Mouse (Mus musculus) hindbrain, embryonic 13.5 days (tissue): ENCODE measurements at regions not wholly inside any gene's neighbourhood (a gene's known extent, or its start where the extent isn't known, plus 50 kb on each side); places are given as distances from the start of the nearest gene placed in this dataset.

Experiments
- ATAC-seq: fragments of 200-750 bp; cut with Nextera tagmentation; 2 replicates; pipeline ENCODE4 v1.8.0; 2017; ENCODE audit warnings: moderate TSS enrichment; ENCODE audit not compliant: low FRiP score
- H3K27ac ChIP-seq: fragments of 300-500 bp; sonication (generic); 2 replicates; pipeline ENCODE4 v1.5.1; 2015; ENCODE audit warnings: inconsistent platforms, mild to moderate bottlenecking, moderate library complexity
- H3K27me3 ChIP-seq: fragments of 300-500 bp; sonication (generic); 2 replicates; pipeline ENCODE4 v1.6.1; 2015; ENCODE audit warnings: mild to moderate bottlenecking, inconsistent platforms
- H3K36me3 ChIP-seq: fragments of 300-500 bp; sonication (generic); 2 replicates; pipeline ENCODE4 v1.6.1; 2015; ENCODE audit warnings: mild to moderate bottlenecking, inconsistent platforms
- H3K4me1 ChIP-seq: fragments of 300-500 bp; sonication (generic); replicated peaks from 2 replicates; pipeline ENCODE4 v1.6.1; 2015; ENCODE audit warnings: inconsistent platforms
- H3K4me2 ChIP-seq: fragments of 300-500 bp; sonication (generic); 2 replicates; pipeline ENCODE4 v1.6.1; 2015; ENCODE audit warnings: inconsistent platforms, mild to moderate bottlenecking, moderate library complexity
- H3K4me3 ChIP-seq: fragments of 300-500 bp; sonication (generic); 2 replicates; pipeline ENCODE4 v1.5.1; 2015; ENCODE audit warnings: mild to moderate bottlenecking, inconsistent platforms
- H3K9ac ChIP-seq: fragments of 300-500 bp; sonication (generic); 2 replicates; pipeline ENCODE4 v1.6.1; 2015; ENCODE audit warnings: mild to moderate bottlenecking, inconsistent platforms
- H3K9me3 ChIP-seq: fragments of 300-500 bp; sonication (generic); 2 replicates; pipeline ENCODE4 v1.6.1; 2016; ENCODE audit warnings: inconsistent platforms
- WGBS: fragments of 180-500 bp; shearing (Covaris S2); methylation state at CpG from one replicate; pipeline ENCODE4 v1.1.7; 2015; 5-methylcytosine and 5-hydroxymethylcytosine counted together

DNA sequence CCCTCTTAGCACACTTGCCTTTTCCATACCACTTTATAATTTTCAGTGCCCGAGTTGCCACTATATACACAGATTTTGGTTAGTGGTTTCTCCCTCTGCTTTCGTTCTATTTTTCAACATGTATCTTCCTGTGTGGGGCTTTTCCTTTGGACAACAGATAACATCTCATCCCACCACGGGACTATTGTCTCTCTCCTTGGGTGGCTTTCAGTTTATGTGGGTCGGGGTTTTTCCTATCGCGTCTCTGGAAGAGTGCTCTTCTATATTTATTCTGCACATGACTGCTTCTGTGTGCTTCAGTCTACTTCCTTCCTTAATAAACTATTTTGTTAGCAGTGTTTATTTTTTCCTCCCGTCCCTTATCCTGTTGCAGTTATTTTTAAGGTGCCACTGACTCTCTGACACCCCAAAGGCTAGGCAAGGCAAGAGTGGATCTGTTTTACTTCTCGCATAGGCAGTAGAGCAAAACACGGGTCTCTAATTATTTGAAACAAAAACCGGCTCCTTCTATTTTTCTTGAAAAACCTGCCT lies 105.4 kb downstream of the Tmco5 start:
- peaks cover 11% of the 10 kb centered on the region for H3K4me1 ChIP-seq
- no peaks in the 10 kb centered on the region for H3K9me3 ChIP-seq
- no peak overlapping the region for H3K4me3 ChIP-seq
- ATAC-seq, result no peak
- H3K27me3 ChIP-seq, result no peaks in the 10 kb centered on the region
- no peak overlapping the region for H3K4me2 ChIP-seq
- no peak overlapping the region for H3K27ac ChIP-seq
- 70% methylated on average over 10 of the region's 10 CpGs for WGBS
- no peak overlapping the region for H3K9ac ChIP-seq
- H3K36me3 ChIP-seq, result no peaks in the 10 kb centered on the region

DNA sequence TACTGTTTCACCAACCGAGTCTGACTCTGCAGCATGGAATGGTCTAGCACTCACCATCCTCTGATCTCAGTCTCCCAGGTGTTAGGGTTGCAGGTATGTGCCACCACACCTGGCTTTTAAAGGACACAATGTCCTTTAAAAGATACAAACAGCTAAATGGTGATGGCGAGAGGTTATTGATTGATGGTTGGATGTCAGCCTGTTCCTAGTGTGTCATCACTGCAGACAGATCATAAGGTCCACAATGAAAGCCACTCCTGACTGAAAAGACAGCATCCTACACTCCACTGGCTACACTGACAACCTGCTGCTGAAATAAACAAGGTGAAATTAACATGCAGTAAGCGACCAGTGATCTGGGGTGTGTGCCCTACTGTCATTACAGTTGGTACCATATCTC lies 106.1 kb downstream of the Tmco5 start:
- WGBS, result 84% methylated on average over 3 of the region's 3 CpGs
- no peak for ATAC-seq
- H3K27me3 ChIP-seq, result no peaks in the 10 kb centered on the region
- H3K4me3 ChIP-seq, result no peak overlapping the region
- H3K36me3 ChIP-seq, result no peaks in the 10 kb centered on the region
- H3K27ac ChIP-seq, result no peak overlapping the region
- H3K4me2 ChIP-seq, result no peak overlapping the region
- no peak overlapping the region for H3K9ac ChIP-seq
- H3K4me1 ChIP-seq, result peaks cover 9% of the 10 kb centered on the region; the same call in 1 of the 2 replicates
- no peaks in the 10 kb centered on the region for H3K9me3 ChIP-seq

DNA sequence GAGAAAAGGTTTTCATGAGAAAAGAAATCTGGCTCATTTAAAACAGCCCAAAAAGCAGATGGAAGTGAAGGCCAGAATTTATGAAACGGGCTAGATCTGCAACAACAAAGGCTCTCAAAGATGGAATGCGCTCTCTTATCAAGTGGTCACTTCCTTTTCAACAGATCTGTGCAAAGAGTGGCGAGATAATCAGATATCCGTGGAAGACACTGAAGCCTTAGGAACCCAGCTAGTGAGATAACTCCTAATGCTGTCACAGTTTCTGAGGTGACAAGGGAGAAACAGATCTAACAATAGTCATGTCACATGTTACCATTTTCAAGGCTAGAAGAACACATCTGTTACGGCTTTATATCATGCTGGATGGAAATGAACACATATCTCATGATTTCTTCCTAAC lies 107.1 kb downstream of the Tmco5 start:
- Histone ChIP-seq H3K36me3 (no peaks in the 10 kb centered on the region), H3K4me3 (no peak overlapping the region), H3K27me3 (no peaks in the 10 kb centered on the region), H3K27ac (no peak overlapping the region), H3K4me1 (peaks cover 3% of the 10 kb centered on the region; the same call in 1 of the 2 replicates), H3K9me3 (no peaks in the 10 kb centered on the region), H3K4me2 (no peak overlapping the region), H3K9ac (no peak overlapping the region)
- WGBS, result 83% methylated on average over 5 of the region's 5 CpGs
- no peak for ATAC-seq

DNA sequence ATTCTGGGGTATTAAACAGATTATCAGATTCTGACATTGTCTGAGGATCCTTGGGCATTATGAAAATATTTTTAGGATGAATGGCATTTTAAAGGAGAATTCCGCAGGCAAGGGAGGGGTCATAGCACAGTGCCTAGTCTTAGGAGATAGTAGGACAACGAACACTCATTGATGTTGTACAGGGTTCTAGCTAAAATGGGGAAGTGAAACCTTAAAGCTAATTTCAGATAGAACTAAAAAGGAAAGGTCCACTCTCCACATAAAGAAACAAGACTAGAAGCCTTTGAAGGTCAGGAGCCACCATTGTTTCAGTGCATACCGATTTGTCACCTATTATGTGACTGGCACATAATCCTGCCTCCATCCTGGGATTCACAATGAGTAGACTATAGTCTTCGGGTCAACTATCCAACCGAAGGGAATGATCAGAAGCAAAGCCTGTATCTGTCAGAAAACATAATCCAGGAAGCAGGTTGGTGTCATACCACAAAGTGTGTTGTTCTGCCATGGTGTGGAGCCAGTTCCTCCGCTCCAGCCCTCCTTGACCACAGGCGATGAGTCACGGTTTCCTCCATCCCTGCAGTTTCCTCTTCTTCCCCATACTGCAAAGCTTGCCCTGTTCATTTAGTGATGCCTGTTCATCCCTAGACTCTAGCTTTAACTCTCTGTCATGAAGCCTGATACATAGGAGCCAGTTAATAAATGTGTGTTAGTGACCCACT lies 110.6 kb downstream of the Tmco5 start:
- no peaks in the 10 kb centered on the region for H3K9me3 ChIP-seq
- H3K36me3 ChIP-seq, result no peaks in the 10 kb centered on the region
- no peaks in the 10 kb centered on the region for H3K4me1 ChIP-seq
- 89% methylated on average over 8 of the region's 8 CpGs for WGBS
- no peak overlapping the region for H3K4me3 ChIP-seq
- H3K27ac ChIP-seq, result no peak overlapping the region
- no peak for ATAC-seq
- no peak overlapping the region for H3K9ac ChIP-seq
- H3K27me3 ChIP-seq, result no peaks in the 10 kb centered on the region
- no peak overlapping the region for H3K4me2 ChIP-seq

DNA sequence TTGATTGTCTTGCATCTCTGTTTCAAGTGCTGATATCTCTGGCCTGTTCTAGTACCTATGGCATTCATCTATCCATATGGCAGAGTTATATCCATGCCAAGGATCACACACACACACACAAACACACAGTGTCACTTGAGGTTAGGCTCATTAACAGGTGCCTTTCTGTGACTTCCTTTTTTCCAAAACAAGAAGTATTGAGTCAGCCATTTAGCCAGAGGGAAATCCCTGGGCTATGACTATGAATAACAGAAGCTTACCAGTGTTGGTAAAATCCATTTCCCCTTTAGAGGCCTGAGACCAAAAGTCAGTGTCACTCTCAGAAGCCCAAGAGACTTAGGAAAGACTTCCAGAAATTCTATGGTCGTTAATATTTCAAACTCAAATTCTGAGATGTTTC lies 111.6 kb downstream of the Tmco5 start:
- no peak overlapping the region for H3K27ac ChIP-seq
- no peak overlapping the region for H3K9ac ChIP-seq
- ATAC-seq, result no peak
- H3K27me3 ChIP-seq, result no peaks in the 10 kb centered on the region
- WGBS, result 93% methylated on average over 1 of the region's 1 CpGs
- no peak overlapping the region for H3K4me2 ChIP-seq
- no peaks in the 10 kb centered on the region for H3K9me3 ChIP-seq
- H3K36me3 ChIP-seq, result no peaks in the 10 kb centered on the region
- H3K4me1 ChIP-seq, result no peaks in the 10 kb centered on the region
- no peak overlapping the region for H3K4me3 ChIP-seq

DNA sequence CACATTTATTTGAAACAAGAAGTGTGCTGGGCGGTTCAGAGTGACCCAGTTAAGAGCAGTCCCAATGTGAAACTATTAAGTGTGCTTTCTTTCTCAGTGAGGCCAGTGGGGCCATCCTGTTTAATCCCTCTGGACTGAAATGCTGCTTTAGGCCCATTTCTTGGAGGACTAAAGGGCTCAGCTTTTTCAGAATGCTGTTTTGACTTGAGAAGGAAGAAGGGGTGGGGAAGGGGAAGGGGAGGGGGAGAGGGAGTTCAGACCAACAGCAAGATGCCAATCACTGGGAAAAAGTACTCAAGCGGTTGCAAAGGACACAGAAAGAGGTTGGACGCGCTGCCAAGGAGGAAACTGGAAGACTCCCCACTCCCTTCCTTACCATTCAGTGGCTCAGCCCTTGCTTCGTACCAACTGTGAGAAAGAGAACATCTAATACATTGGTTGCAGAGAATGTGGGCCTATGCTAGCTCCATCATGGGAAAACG lies 113.1 kb downstream of the Tmco5 start:
- Histone ChIP-seq H3K4me1 (no peaks in the 10 kb centered on the region), H3K4me3 (no peak overlapping the region), H3K9ac (no peak overlapping the region), H3K36me3 (no peaks in the 10 kb centered on the region), H3K27ac (no peak overlapping the region), H3K9me3 (no peaks in the 10 kb centered on the region), H3K27me3 (no peaks in the 10 kb centered on the region), H3K4me2 (no peak overlapping the region)
- no peak for ATAC-seq
- WGBS, result 74% methylated on average over 6 of the region's 6 CpGs

DNA sequence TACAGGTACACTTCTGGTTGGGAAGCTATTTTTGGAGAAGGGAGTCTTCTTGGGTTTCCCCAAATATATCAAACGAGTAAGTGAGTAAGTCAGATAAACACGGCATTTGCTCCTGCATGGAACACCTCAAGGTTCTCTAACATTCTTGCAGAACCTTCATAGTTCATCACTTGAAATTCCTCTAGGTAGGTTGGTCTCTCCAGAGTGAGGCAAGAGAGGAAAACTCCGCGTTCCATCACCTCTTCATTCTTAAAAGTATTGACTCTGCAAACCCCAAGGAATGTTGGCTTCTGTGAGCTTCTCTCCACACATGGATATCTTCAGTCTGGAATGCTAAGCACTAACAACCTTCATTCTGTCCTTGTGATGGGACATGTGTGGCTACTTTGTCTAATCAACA lies 115.2 kb downstream of the Tmco5 start:
- H3K9ac ChIP-seq, result no peak overlapping the region
- H3K4me3 ChIP-seq, result no peak overlapping the region
- H3K27me3 ChIP-seq, result no peaks in the 10 kb centered on the region
- no peak for ATAC-seq
- H3K4me2 ChIP-seq, result no peak overlapping the region
- 93% methylated on average over 4 of the region's 4 CpGs for WGBS
- H3K4me1 ChIP-seq, result no peaks in the 10 kb centered on the region
- H3K36me3 ChIP-seq, result no peaks in the 10 kb centered on the region
- H3K27ac ChIP-seq, result no peak overlapping the region
- no peaks in the 10 kb centered on the region for H3K9me3 ChIP-seq

DNA sequence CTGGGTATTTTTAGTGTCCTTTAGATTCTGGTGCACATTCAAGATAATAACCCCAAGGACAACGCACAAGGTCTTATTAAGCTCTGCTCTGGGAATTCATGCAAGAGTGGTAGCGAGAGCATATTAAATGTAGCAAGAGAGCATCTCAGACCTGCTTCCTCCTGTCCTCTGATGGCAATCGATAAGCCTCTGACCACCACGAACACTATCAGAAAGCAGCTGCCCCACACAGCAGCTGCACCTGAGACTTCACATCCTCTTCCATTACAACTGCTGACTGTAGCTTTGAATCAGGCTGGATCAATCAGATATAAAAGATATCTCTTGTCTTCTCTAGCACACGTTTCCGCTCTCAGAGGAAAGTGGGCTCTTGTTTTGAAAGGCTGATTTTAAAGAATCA lies 117.8 kb downstream of the Tmco5 start:
- H3K27ac ChIP-seq, result no peak overlapping the region
- no peaks in the 10 kb centered on the region for H3K27me3 ChIP-seq
- no peak overlapping the region for H3K4me2 ChIP-seq
- no peaks in the 10 kb centered on the region for H3K36me3 ChIP-seq
- no peak for ATAC-seq
- H3K9me3 ChIP-seq, result no peaks in the 10 kb centered on the region
- no peaks in the 10 kb centered on the region for H3K4me1 ChIP-seq
- no peak overlapping the region for H3K9ac ChIP-seq
- H3K4me3 ChIP-seq, result no peak overlapping the region
- 77% methylated on average over 6 of the region's 6 CpGs for WGBS

DNA sequence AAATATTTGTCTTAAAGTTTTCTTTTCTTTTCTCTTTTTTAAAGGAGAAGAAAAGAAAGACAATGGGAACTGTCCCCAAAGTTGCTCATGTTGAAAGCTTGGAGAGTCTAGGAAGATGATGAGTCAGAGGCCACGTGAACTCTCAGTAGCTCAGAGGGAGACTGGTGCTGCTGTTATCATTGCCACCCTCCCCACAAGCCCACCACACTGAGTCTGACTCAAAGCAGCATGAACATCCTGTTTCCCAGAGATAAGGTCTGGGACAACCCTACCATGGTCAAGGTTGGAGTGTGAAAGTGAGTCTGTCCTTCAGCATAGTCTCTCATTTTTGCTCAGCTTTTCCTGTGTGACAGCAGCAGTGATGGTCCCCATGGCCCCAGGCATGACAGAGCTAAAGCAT lies 120.3 kb downstream of the Tmco5 start:
- Histone ChIP-seq H3K9me3 (no peaks in the 10 kb centered on the region), H3K27ac (no peak overlapping the region), H3K36me3 (no peaks in the 10 kb centered on the region), H3K4me2 (no peak overlapping the region), H3K4me3 (no peak overlapping the region), H3K9ac (no peak overlapping the region), H3K4me1 (no peaks in the 10 kb centered on the region), H3K27me3 (no peaks in the 10 kb centered on the region)
- no peak for ATAC-seq
- 83% methylated on average over 1 of the region's 1 CpGs for WGBS

DNA sequence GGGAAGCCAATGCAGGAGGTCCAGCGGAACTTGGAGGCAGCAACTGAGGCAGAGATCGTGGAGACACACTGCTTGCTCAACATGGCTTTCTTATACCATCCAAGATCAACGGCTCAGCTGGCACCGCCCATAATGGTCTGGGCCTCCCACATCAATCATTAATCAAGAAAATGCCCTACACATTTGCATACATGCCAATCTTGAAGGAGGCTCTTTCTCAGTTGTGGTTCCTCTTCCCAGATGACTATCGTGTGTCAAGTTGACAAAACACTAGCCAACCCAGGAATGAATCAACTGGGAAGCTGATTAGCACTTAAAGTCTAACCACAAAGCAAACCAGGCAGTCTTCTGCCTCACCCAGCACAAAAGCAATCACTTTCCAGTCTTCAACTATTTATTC lies 121.1 kb downstream of the Tmco5 start:
- H3K27ac ChIP-seq, result no peak overlapping the region
- no peaks in the 10 kb centered on the region for H3K4me1 ChIP-seq
- no peak overlapping the region for H3K9ac ChIP-seq
- no peaks in the 10 kb centered on the region for H3K27me3 ChIP-seq
- 77% methylated on average over 5 of the region's 5 CpGs for WGBS
- ATAC-seq, result no peak
- H3K4me2 ChIP-seq, result no peak overlapping the region
- H3K9me3 ChIP-seq, result no peaks in the 10 kb centered on the region
- no peak overlapping the region for H3K4me3 ChIP-seq
- H3K36me3 ChIP-seq, result no peaks in the 10 kb centered on the region

DNA sequence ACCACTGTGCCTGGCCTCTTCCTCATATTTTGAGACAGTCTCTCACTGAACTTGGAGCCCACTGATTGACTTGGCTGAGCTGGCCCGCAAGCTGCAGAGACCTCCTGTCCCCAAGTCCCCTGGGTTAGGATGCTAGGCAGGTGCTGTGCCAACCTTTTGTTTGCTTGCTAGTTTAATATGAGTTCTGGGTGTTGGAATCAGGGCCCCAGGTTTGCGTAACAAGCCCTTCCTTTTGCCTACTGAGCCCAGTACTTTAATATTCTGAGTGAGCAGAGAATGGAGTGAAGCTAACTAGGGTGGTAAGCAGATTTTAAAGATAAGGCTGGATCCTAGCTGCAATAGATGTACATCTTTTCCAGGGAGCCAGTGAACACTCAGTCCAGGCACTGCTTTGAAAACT lies 117.2 kb upstream of the Spred1 start:
- Histone ChIP-seq H3K27me3 (no peaks in the 10 kb centered on the region), H3K4me1 (no peaks in the 10 kb centered on the region), H3K4me2 (no peak overlapping the region), H3K27ac (no peak overlapping the region), H3K36me3 (no peaks in the 10 kb centered on the region), H3K4me3 (no peak overlapping the region), H3K9ac (no peak overlapping the region), H3K9me3 (no peaks in the 10 kb centered on the region)
- ATAC-seq, result no peak
- 96% methylated on average over 2 of the region's 2 CpGs for WGBS

DNA sequence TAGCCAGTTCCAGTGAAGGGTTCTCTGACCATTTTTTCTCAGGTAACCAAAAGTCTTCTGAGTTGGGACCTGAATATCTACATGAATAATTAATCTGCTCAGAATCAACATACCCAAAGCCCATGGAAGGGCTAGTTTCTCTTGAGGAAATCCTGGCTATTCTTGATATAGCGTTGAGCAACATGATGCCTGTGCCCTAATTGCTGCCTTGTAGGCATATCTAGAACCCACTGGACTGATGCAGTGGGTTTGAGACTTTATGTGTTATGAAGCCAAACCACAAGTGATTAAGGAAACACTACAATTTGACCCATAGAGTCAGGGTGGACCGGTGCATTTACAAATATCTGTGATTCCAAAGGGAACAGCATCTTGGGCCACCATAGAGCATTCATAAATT lies 114.3 kb upstream of the Spred1 start:
- Histone ChIP-seq H3K9me3 (no peaks in the 10 kb centered on the region), H3K4me1 (no peaks in the 10 kb centered on the region), H3K4me2 (no peak overlapping the region), H3K4me3 (no peak overlapping the region), H3K9ac (no peak overlapping the region), H3K27me3 (no peaks in the 10 kb centered on the region), H3K27ac (no peak overlapping the region), H3K36me3 (no peaks in the 10 kb centered on the region)
- ATAC-seq, result no peak
- WGBS, result 94% methylated on average over 2 of the region's 2 CpGs

DNA sequence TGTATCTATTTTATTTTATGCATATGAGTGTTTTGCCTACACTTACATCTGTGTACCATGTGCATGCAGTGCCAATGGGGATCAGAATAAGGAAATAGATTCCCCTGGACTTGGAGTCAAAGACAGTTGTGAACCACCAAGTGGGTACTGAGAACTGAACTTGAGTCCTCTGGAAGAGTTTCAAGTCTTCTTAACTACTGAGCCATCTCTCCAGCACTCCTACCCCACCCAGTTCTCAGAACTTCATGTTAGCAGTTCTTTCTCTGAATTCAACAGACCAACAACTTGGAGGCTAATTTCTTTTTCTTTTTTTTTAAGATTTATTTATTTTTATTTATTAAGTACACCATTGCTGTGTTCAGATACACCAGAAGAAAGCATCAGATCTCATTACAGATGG lies 112.3 kb upstream of the Spred1 start:
- Histone ChIP-seq H3K27me3 (no peaks in the 10 kb centered on the region), H3K4me1 (no peaks in the 10 kb centered on the region), H3K4me3 (no peak overlapping the region), H3K36me3 (no peaks in the 10 kb centered on the region), H3K4me2 (no peak overlapping the region), H3K27ac (no peak overlapping the region), H3K9me3 (no peaks in the 10 kb centered on the region), H3K9ac (no peak overlapping the region)
- ATAC-seq, result no peak
